Mouse (Mus musculus) ovary, postnatal 14 days (tissue): Measurements from ENCODE around the gene Tpi1.

Source experiments
- DNase-seq: peaks from one replicate; pipeline ENCODE4 v3.0.0; 2022; ENCODE audit warnings: low spot score

Tpi1 gene

DNA sequence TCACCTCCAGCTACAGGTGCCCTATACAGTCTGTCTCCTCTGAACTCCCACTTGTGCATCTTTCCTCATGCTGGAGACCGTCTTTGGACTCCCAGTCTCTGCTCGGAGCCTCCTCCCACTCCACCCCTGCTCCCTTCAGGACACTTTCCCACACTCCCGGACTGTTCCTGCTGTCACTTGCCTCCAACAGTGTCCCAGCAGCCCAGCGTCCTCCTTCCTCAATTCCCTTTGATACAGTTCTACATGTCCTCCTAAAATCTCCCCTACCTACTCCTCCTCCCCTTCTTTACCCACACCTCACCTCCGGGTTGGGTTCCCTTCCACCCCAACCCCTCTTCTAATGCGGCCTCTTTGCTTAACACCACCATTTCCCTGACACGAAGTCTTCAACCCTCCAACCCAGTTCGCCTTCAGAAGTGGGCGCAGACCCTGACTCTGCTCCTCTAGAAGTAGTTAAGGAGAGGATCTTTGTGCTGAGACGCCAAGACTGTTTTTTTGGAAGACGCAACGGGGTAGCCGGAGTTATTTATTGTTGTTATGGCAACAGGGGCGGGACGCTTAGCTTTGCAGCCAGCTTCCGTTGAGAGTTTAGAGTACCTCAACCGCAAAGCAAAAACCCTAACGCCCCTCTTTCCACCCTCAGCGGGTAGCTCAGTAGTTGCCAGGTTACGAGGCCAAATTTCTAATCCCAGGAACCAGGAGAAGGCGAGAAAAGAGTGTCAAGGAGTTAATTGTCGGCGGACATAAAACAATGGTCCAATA lies 34.7 kb downstream of the Tpi1 start, which contains the start of gene Lrrc23:
Gene Lrrc23, minus strand, starts transcription at position 506 of the 762 bp plus-strand sequence.
- DNase-seq, result peak; percentile 42

DNA sequence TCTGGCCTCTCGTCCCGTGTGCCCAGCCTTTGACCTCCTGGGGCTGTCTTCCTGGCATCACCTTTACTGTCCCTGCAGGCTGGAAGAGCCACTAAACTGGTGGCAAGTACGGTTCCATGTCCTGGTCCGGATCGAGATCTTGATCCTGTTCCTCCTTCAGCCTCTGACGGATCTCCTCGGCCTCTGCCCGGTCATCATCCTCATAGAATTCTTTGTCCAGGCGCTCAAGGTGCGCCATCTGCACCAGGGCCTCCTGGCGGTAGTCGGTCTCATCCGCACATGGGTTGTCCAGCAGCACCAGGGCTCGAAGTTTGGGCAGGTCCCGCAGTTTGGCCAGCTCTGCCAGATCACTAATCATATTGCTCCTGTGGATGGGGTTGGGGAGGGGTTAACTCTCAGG lies 43.6 kb downstream of the Tpi1 start:
- no peak for DNase-seq

DNA sequence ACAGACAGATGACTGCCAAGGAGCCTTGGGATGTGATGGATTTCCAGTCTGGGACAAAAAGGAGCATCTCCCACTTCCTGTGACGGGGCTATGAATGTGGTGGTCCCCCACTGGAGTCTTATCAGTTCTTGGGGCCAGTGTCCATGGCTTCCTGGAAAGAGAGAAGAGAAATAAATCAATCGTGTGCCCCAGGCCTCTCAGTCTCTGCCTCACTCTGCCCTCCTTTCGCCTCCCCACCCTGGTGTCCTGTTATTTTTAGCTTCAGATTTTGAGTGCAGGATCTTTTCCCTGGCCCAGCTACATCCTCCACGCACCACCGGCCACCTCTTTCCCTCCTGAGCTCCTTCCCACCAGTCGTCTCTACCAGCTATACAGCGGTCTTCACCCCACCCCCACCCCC lies 44.1 kb downstream of the Tpi1 start:
- DNase-seq, result no peak

DNA sequence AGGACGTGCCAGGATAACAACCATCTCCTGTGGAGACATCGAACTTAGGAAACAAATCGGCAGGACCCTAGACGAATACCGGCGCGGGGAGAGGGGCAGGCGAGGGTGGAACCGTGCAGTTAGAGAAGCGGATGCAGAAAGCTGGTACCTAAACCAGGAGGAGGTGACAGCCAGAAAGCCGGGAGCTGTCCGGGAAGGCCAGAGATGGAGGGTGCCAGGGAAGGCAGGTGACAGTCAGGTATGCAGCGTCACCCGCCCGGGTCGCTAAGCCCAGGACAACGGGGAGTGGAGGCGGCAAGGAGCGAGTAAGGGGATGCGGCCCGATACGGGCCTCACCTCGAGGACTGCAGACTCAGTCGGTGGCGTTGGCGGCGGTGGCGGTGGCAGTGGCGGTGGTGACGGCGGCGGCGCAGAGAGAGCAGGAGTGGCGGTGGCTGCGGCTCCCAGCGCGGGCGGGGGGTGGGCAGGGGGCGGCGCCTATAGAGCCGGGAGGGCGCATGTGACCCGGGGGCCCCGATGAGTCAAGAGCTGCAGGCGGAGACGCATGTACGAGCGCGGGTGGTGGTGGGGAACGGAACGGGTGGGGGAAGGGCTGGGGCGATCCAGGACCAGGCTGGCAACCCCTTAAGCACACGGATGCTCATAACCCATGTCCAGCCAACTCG lies 44.9 kb downstream of the Tpi1 start, which contains the start of gene Eno2:
Gene Eno2, minus strand, starts transcription at position 573 of the 665 bp plus-strand sequence.
- peak; percentile 27 for DNase-seq

DNA sequence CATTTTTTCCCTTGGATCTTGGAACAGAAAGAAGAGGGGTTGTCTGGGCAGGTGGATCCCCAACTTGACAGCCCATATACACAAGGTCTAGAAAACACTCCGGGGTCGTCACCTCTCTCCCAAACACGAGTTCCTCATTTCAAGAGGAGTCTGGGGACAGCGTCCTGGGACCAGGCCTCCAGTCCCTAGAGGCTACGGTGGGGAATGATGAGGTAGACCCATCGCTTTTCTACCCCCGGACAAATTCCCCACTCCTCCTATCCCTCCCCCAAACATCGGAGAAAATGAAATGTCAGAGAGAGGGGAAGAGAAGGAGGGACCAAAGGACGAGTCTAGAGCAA lies 45.4 kb downstream of the Tpi1 start:
- DNase-seq, result no peak

DNA sequence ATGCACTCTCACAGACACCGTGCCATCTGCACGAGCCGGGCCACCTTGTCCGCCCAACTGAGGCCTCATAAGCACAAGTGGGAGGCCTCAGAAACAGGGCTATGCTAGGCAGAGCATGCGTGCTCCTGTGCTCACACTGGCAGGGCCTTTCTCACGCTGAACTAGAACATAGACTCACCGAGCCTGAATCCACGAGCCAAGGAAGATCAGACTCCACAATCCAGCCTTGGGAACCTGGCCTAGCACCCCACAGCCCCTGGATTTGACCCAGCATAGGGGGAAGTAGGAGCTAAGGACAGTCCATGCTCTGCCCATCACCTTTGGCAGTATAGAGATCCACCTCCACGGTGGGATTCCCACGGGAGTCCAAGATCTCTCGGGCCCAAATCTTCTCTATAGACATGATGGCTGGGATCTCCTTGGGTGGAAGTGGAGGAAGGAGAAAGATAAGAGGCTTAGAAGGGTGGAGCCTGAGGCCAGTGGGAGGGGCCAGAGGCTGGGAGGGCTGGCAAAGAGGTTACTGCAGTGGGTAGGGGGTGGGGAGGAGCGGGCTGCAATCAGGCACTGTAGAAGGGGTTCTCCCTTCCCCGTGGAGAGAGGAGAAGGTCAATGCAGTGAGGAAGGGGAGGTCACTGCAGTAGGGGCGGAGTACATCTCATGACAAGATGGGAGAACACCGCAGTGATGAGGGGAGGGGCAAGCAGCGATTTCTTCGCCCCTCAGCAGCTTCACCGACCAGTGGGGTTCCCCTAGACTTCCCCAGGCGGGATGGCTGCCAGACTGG lies 46.0 kb downstream of the Tpi1 start:
- DNase-seq, result no peak

DNA sequence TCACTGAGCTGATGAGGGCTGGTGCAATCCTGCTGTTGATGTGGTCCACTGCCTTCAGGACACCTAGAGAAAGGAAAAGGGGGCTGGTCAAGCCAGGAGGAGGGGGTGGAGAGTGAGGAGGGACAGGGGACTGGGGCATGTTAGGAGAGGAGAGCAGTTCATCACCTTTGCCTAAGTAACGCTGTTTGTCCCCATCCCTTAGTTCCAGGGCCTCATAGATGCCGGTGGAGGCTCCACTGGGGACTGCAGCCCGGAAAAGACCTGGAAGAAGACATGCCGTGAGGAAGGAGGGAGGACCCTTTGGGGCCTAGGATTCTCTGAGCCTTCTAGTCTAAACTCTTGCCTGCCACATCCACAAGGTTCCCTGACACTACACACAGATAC lies 46.6 kb downstream of the Tpi1 start:
- DNase-seq, result no peak

DNA sequence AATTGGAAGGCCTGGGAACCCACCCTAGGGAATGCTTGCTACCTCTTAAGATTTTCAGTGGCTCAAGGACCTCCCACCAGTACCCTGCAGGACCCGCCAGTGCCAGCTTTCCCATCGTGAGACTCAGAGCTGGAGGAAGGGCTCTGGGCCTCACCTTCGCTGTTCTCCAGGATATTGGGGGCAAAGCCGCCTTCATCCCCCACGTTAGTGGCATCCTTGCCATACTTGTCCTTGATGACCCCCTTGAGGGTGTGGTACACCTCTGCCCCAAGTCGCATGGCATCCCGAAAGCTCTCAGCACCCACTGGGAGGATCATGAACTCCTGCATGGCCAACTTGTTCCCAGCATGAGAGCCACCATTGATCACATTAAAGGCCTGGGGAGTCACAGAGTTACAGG lies 48.1 kb downstream of the Tpi1 start:
- no peak for DNase-seq
